In the genomic region with DNA sequence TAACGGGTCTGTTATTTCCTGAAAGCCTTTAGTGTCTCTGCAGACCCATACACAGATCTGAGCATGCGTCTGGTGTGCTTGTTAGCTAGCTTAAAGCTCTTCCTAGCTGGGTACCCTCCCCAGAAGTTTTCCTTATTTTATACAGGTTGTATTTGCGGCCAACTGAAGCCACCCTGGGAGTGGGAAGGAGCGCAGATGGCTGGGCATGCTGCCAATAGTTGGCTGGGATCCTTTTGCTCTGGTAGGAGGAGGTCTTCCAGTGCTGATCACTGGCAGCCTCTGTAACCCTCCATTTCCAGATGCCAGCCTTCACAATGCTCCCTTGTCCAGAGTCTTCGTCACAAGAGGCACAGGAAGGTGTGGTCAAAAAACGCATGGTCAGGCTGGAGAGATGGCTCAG, we compare ENCODE assay signal across 8 mouse cellular contexts. TPM values are rescaled to one million over a fixed set of nuclear protein-coding genes. Genes with fewer than 3 reads are reported as not detected.
DNase-seq lines count a peak whose midpoint lies in the region; ATAC-seq lines count a peak whose summit lies in the region.

No protein-coding gene starts in this region.

- H3K27ac ChIP-seq in forebrain, embryonic 16.5 days (ENCODE audit: low read length): peak overlapping the region; percentile 48

- no peak overlapping the region for H3K4me2 ChIP-seq in forebrain, embryonic 16.5 days (ENCODE audit: low read length)

- H3K4me3 ChIP-seq in forebrain, embryonic 16.5 days (replicated peaks; ENCODE audit: low read length): no peak overlapping the region

- H3K9me3 ChIP-seq in forebrain, embryonic 16.5 days (ENCODE audit: control insufficient read depth, low read length): no peaks in the 10 kb centered on the region

- peaks cover 2% of the 10 kb centered on the region; the same call in 1 of the 2 replicates for H3K36me3 ChIP-seq in forebrain, embryonic 16.5 days (ENCODE audit: control insufficient read depth, insufficient read depth)

- H3K4me1 ChIP-seq in forebrain, embryonic 16.5 days (replicated peaks; ENCODE audit: control insufficient read depth, insufficient read depth, low read length): peaks cover 13% of the 10 kb centered on the region

- H3K9ac ChIP-seq in forebrain, embryonic 16.5 days (replicated peaks; ENCODE audit: low read depth, low read length): no peak overlapping the region

- intact Hi-C loops in left cerebral cortex, postnatal 36 days (cut with DNase I): no loop called here

- peak; percentile 49 for DNase-seq in cerebellum, adult 11 months
- peak; percentile 51 for DNase-seq in adrenal gland, adult 2 months
- peak; percentile 23 to 50 for DNase-seq in kidney, adult 8-10 months
- peak; percentile 30 to 33 for DNase-seq in left cerebral cortex, postnatal 36 days (ENCODE audit: low spot score in 2 of 2)
- DNase-seq in right cerebral cortex, postnatal 25 days: peak; percentile 44
- DNase-seq in embryo, embryonic 10 days (ENCODE audit: low spot score): no peak

- ATAC-seq in cerebellum, adult (ENCODE audit: insufficient number of reproducible peaks, low FRiP score, low TSS enrichment): no peak; the same call in 1 of the 2 replicates
- peak; percentile 93 for ATAC-seq in forebrain, embryonic 16.5 days

- WGBS in forebrain, embryonic 16.5 days: 7% methylated on average over 6 of the region's 6 CpGs

- H3K27me3 ChIP-seq in forebrain, embryonic 16.5 days (replicated peaks; ENCODE audit: control insufficient read depth, insufficient read depth, low read length): no peaks in the 10 kb centered on the region

RNA-seq across cellular contexts. Expression of a gene that starts 7.0 kb away (rescaled TPM):
- not detected for total RNA-seq in adrenal gland, adult 2 months (2021)
- polyA plus RNA-seq in adrenal gland, adult 2 months (2012; rRNA removed): not detected in 2 replicates
- polyA plus RNA-seq in forebrain, embryonic 16.5 days (2015; fragmentation: Nextera tagmentation; extraction: Ambion mirVana): 0.99 TPM in 1 of 2 replicates, not detected in the other
- not detected for total RNA-seq in left cerebral cortex, postnatal 36 days (2021)

RNA-seq across cellular contexts. Expression of a gene that starts 29.0 kb away (rescaled TPM):
- total RNA-seq in adrenal gland, adult 2 months (2021): 100 to 1,000 TPM in 1 of 2 experiments, 10 to 100 TPM in 1; 71.4 to 109 TPM
- 15.5 and 30.5 TPM in 2 replicates for polyA plus RNA-seq in adrenal gland, adult 2 months (2012; rRNA removed)
- polyA plus RNA-seq in forebrain, embryonic 16.5 days (2015; fragmentation: Nextera tagmentation; extraction: Ambion mirVana): 132 and 142 TPM in 2 replicates
- total RNA-seq in left cerebral cortex, postnatal 36 days (2021): 100 to 1,000 TPM; 135 to 167 TPM

RNA-seq across cellular contexts. Expression of a gene that starts 31.5 kb away (rescaled TPM):
- total RNA-seq in adrenal gland, adult 2 months (2021): 10 to 100 TPM; 19.2 to 23.5 TPM
- polyA plus RNA-seq in adrenal gland, adult 2 months (2012; rRNA removed): 3.8 and 5.0 TPM in 2 replicates
- 7.8 and 9.3 TPM in 2 replicates for polyA plus RNA-seq in forebrain, embryonic 16.5 days (2015; fragmentation: Nextera tagmentation; extraction: Ambion mirVana)
- total RNA-seq in left cerebral cortex, postnatal 36 days (2021): 10 to 100 TPM; 16.2 to 16.8 TPM

RNA-seq across cellular contexts. Expression of a gene that starts 48.7 kb away (rescaled TPM):
- 1 to 10 TPM; 5.6 to 6.5 TPM for total RNA-seq in adrenal gland, adult 2 months (2021)
- polyA plus RNA-seq in adrenal gland, adult 2 months (2012; rRNA removed): 2.0 and 4.0 TPM in 2 replicates
- polyA plus RNA-seq in forebrain, embryonic 16.5 days (2015; fragmentation: Nextera tagmentation; extraction: Ambion mirVana): 3.2 and 5.8 TPM in 2 replicates
- 1 to 10 TPM; 3.5 to 5.5 TPM for total RNA-seq in left cerebral cortex, postnatal 36 days (2021)
